Mouse (Mus musculus): ENCODE results near the gene Slc16a7. TPM values are rescaled to one million over a fixed set of nuclear protein-coding genes. Genes with fewer than 3 reads are reported as not detected.

Slc16a7 gene
- polyA plus RNA-seq, 1 experiment from 2014 or later, result 10.5 TPM

- Histone ChIP-seq H3K4me2 (no peak overlapping the region), H3K27me3 (no peaks in the 10 kb centered on the region), H3K4me1 (replicated peaks) (no peaks in the 10 kb centered on the region), H3K4me3 (no peak overlapping the region), H3K36me3 (no peaks in the 10 kb centered on the region), H3K27ac (replicated peaks) (no peak overlapping the region), H3K9ac (no peak overlapping the region), H3K9me3 (no peaks in the 10 kb centered on the region)
- no peak for ATAC-seq (ENCODE audit: low FRiP score, low read depth)
- WGBS, result 88% methylated on average over 6 of the region's 6 CpGs
These were observed 218.1 kb downstream of the Slc16a7 start for GRCm38 (mm10) chr10:125171154-125171553.

Measured in hindbrain, embryonic 15.5 days (tissue).